Mouse (Mus musculus) retina, adult 2 months (tissue): ENCODE results near the gene Usp13.

ENCODE experiments used
- DNase-seq: peaks from one replicate; pipeline ENCODE4 v3.0.0-alpha.2; 2012; ENCODE audit warnings: low read depth, low spot score

The Usp13 gene

GRCm38 (mm10) chr3:32939802-32940501, 122.6 kb downstream of the Usp13 start:
- no peak for DNase-seq

GRCm38 (mm10) chr3:32947486-32947885, 130.1 kb downstream of the Usp13 start:
- DNase-seq: no peak

GRCm38 (mm10) chr3:32951382-32951781, 134.0 kb downstream of the Usp13 start:
- DNase-seq: no peak

GRCm38 (mm10) chr3:32961494-32961893, 144.1 kb downstream of the Usp13 start:
- no peak for DNase-seq

- no peak for DNase-seq
These were observed 148.2 kb downstream of the Usp13 start for GRCm38 (mm10) chr3:32965528-32965927.

- no peak for DNase-seq
These were observed 151.5 kb downstream of the Usp13 start for GRCm38 (mm10) chr3:32968671-32969425.

- no peak for DNase-seq
These were observed 152.9 kb downstream of the Usp13 start for GRCm38 (mm10) chr3:32970257-32970656.

- no peak for DNase-seq
These were observed 161.9 kb downstream of the Usp13 start for GRCm38 (mm10) chr3:32979238-32979637.

- no peak for DNase-seq
These were observed 162.6 kb downstream of the Usp13 start for GRCm38 (mm10) chr3:32979981-32980380.

GRCm38 (mm10) chr3:32985141-32985540, 167.8 kb downstream of the Usp13 start:
- peak; percentile 58 for DNase-seq
